Mouse (Mus musculus) megakaryocyte progenitor cell, adult 5-6 weeks (primary cell): ENCODE measurements around the gene Commd1. TPM values are rescaled to one million over a fixed set of nuclear protein-coding genes. Genes with fewer than 3 reads are reported as not detected.

ENCODE experiments used
- total RNA-seq, 2 experiments: library from RNA; stranded (forward) in 1 of 2; stranded (reverse) in 1 of 2; fragments of 157-497, 149-512 nt in 1 of 2; fragments of 200-1000 nt in 1 of 2; gene quantifications; 2 replicates each; pipeline versions ENCODE4 v1.2.3 to v1.2.4; 2015 to 2017

Gene Commd1
- total RNA-seq, 2 experiments from 2014 or later: 89.6 to 141 TPM

Other genes with a start within 250 kb of the Commd1 start
- 6.4 and 8.6 TPM in 2 replicates for gene B3gnt2, start 121.4 kb downstream of the Commd1 start, total RNA-seq (2015)
- gene B3gnt2, start 121.4 kb downstream of the Commd1 start, total RNA-seq (2017): 14.7 and 17.9 TPM in 2 replicates
- 4.0 and 7.0 TPM in 2 replicates for gene Zrsr1, start 10.4 kb downstream of the Commd1 start, total RNA-seq (2015)
- 10.3 and 11.2 TPM in 2 replicates for gene Zrsr1, start 10.4 kb downstream of the Commd1 start, total RNA-seq (2017)
- 77.6 and 83.1 TPM in 2 replicates for gene Gm28048, start 292 bp downstream of the Commd1 start, total RNA-seq (2015)
- 52.7 and 59.5 TPM in 2 replicates for gene Gm28048, start 292 bp downstream of the Commd1 start, total RNA-seq (2017)
- gene Cct4, start 8.1 kb upstream of the Commd1 start, total RNA-seq (2015): 346 and 370 TPM in 2 replicates
- 218 and 319 TPM in 2 replicates for gene Cct4, start 8.1 kb upstream of the Commd1 start, total RNA-seq (2017)
- gene Fam161a, start 25.1 kb upstream of the Commd1 start, total RNA-seq (2015): 0.62 and 1.1 TPM in 2 replicates
- 0.71 and 0.81 TPM in 2 replicates for gene Fam161a, start 25.1 kb upstream of the Commd1 start, total RNA-seq (2017)